Mouse (Mus musculus): Measurements from ENCODE around the gene Cpsf3. TPM values are rescaled to one million over a fixed set of nuclear protein-coding genes. Genes with fewer than 3 reads are reported as not detected.

The Cpsf3 gene
- polyA plus RNA-seq, 1 experiment from 2014 or later: 140 TPM

GRCm38 (mm10) chr12:21268083-21268616 is 17.0 kb upstream of the Cpsf3 start:
- Histone ChIP-seq H3K4me1 (no peaks in the 10 kb centered on the region), H3K9me3 (replicated peaks) (no peaks in the 10 kb centered on the region), H3K27me3 (ENCODE audit: low read depth, poor library complexity, severe bottlenecking) (no peaks in the 10 kb centered on the region), H3K27ac (no peak overlapping the region), H3K36me3 (peaks cover 100% of the 10 kb centered on the region), H3K4me3 (no peak overlapping the region)
- WGBS: 94% methylated on average over 8 of the region's 8 CpGs
- no peak for DNase-seq (ENCODE audit: low spot score)

DNA sequence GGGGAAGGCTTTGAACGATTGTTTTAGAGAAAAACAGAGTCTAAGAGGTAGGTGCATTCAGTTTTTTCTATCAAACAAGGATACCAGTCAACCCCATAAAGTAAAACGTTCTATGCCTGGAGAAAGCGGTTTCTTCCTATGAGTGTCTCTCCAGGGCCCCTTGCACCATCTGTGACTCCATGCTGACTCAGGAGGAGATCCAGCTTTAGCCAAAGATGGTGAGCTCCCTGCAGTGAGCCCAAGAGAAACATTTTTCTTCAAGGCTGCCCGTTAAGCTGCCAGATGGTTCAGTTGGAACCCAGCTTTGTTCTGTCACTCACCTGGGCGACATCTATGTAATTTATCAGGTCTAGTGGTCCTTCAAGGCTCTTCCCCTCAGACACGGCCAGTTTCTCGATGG is 10.7 kb upstream of the Cpsf3 start:
- H3K4me1 ChIP-seq: no peaks in the 10 kb centered on the region
- H3K4me3 ChIP-seq: no peak overlapping the region
- no peaks in the 10 kb centered on the region for H3K27me3 ChIP-seq (ENCODE audit: low read depth, poor library complexity, severe bottlenecking)
- H3K27ac ChIP-seq: no peak overlapping the region
- H3K36me3 ChIP-seq: peaks cover 56% of the 10 kb centered on the region
- DNase-seq (ENCODE audit: low spot score): no peak
- 87% methylated on average over 7 of the region's 7 CpGs for WGBS
- no peaks in the 10 kb centered on the region for H3K9me3 ChIP-seq (replicated peaks)

DNA sequence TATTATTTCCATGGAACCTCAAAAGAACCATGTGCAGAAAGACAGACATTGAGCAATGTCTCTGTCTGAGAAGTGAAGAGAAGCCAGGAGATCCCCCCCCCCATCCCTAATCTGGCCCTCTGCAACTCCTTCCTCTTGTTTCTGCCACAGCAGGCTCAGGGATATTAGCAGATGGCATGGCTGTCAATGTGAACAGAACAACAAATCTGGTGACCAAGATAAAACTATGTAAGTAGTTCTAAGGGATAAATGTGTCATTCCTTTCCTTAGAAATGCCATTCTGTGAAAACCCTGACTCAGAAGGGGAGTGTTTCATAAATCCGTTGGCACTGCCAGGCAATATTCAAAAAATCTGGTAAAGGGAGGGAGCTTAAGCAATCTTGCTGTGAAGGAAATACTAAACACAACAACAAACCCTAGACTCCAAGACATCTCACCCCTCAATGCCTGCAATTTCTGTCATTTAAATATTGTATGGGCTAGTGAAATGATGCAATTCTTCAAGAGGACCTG is 7.8 kb upstream of the Cpsf3 start:
- no peaks in the 10 kb centered on the region for H3K4me1 ChIP-seq
- H3K27ac ChIP-seq: no peak overlapping the region
- no peaks in the 10 kb centered on the region for H3K27me3 ChIP-seq (ENCODE audit: low read depth, poor library complexity, severe bottlenecking)
- DNase-seq (ENCODE audit: low spot score): no peak
- no peak overlapping the region for H3K4me3 ChIP-seq
- WGBS: 79% methylated on average over 1 of the region's 1 CpGs
- no peaks in the 10 kb centered on the region for H3K9me3 ChIP-seq (replicated peaks)
- peaks cover 26% of the 10 kb centered on the region for H3K36me3 ChIP-seq

DNA sequence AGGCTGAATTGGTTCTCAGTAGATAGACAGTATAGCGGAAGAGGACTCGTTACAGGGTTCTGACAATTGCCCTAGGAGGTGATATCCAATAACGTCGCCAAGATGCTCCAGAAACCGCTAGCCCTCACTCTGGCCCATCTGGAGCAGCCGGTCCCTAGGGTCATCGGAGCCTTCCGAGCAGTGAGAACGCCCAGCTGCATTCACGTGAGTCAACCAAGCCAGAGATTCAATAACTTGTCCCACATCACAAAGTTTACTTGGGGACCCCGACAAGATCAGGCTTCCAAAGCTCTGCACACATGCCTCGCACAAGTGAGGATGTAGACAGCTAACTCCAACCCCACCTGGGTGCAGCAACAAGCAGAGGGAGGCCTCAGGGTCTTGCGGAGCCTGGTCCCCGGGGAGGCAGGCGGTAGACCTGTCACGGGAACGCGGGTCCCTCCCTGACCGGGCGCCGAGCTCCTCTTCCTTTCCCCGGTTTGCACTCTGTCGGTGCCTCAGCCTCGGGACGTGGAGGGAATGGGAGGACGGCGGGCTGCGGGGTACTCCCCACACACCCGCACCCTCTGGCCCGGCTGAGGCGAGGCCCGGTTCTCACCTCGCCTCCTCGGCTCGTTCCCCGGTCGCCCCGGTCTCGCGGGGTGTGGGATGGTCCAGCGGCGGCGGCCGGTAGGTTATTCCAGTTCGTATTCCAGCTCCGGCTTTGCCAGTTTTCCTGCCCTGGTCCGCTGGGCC is 484 bp downstream of the Cpsf3 start:
- Histone ChIP-seq H3K36me3 (peaks cover 25% of the 10 kb centered on the region), H3K27me3 (ENCODE audit: low read depth, poor library complexity, severe bottlenecking) (no peaks in the 10 kb centered on the region), H3K9me3 (replicated peaks) (no peaks in the 10 kb centered on the region), H3K4me1 (peaks cover 18% of the 10 kb centered on the region), H3K27ac (peak overlapping the region; percentile 93), H3K4me3 (peak overlapping the region; percentile 86)
- under 1% methylated on average over 39 of the region's 47 CpGs for WGBS
- DNase-seq (ENCODE audit: low spot score): no peak

DNA sequence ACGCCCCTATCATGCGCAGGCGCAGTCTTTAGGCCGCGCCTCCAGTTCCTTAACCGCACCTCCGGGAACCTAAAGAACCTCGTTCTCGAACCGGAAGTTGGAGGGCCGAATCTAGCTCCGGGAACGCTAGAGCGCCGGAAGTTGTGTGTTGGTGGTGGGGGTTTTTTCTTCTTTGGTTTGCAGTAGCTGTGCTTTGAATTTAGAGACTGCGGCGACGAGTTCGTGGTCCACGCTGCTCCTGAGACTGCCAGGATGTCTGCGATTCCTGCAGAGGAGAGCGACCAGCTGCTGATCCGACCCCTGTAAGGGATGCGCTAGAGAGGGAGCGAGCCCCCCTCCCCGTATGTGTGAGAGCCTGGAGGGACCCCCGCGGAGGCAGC is 1.0 kb downstream of the Cpsf3 start, which contains the start of gene Itgb1bp1:
TSS of gene Itgb1bp1 (minus strand) at position 42 of the 380 bp plus-strand sequence.
- Histone ChIP-seq H3K4me3 (peak within 1 kb of the TSS; percentile 86), H3K27ac (peak within 1 kb of the TSS; percentile 93), H3K4me1 (peaks cover 18% of the 10 kb centered on the region), H3K9me3 (replicated peaks) (no peaks in the 10 kb centered on the region), H3K36me3 (peaks cover 31% of the 10 kb centered on the region), H3K27me3 (ENCODE audit: low read depth, poor library complexity, severe bottlenecking) (no peaks in the 10 kb centered on the region)
- DNase-seq (ENCODE audit: low spot score): peak; percentile 98
- under 1% methylated on average over 28 of the region's 28 CpGs for WGBS

DNA sequence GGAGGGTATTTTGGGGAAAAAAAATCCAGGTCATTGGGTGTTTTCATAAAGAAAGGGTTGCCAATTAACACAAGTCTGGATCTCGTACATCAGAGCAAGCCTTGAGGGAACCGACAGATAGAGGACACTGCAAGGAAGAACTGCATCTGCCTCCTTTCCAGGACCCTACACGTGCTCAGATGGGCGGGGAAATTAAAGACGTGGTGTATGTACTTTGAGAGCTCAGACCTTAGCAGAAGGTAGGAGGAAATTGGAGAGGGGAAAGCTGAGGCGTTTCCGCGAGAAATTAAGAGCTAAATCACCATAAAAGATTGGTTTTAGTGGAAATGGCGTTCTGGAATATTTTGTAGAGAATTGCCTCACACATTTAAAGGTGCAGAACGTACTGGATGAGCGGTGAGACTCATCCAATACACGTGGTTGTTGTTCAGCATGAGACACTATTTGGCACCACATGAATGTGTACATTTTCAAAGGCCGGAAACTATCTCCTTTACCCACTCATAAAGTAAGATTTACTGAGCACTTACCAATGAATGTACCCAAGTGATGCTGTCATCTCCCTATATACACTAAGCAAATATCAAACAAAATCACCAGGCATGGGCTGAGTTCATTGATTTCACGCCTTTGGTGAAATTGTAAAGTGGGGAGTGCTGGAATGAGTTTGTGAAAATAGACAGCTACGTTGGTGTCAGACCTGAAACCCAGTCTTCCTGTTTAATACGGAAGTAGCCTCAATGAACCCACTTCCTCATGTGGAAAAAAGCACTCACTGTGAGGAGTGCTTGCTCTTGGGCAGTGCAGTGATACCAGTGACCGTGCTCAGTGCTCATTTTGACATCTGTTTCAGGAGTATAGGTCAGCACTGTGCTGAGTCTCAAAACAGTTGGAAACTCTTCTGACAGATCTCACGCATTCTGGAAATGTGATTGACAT is 1.8 kb downstream of the Cpsf3 start:
- 40% methylated on average over 18 of the region's 18 CpGs for WGBS
- DNase-seq (ENCODE audit: low spot score): peak; percentile 34
- H3K9me3 ChIP-seq (replicated peaks): no peaks in the 10 kb centered on the region
- H3K4me3 ChIP-seq: peak overlapping the region; percentile 86
- no peaks in the 10 kb centered on the region for H3K27me3 ChIP-seq (ENCODE audit: low read depth, poor library complexity, severe bottlenecking)
- H3K4me1 ChIP-seq: peaks cover 18% of the 10 kb centered on the region
- H3K36me3 ChIP-seq: peaks cover 39% of the 10 kb centered on the region
- peak overlapping the region; percentile 93 for H3K27ac ChIP-seq

GRCm38 (mm10) chr12:21288716-21289395 is 3.7 kb downstream of the Cpsf3 start:
- WGBS: 97% methylated on average over 3 of the region's 3 CpGs
- DNase-seq (ENCODE audit: low spot score): no peak
- Histone ChIP-seq H3K27me3 (ENCODE audit: low read depth, poor library complexity, severe bottlenecking) (no peaks in the 10 kb centered on the region), H3K4me3 (no peak overlapping the region), H3K9me3 (replicated peaks) (no peaks in the 10 kb centered on the region), H3K4me1 (peaks cover 18% of the 10 kb centered on the region), H3K36me3 (peaks cover 57% of the 10 kb centered on the region), H3K27ac (no peak overlapping the region)

- Histone ChIP-seq H3K4me1 (peaks cover 18% of the 10 kb centered on the region), H3K36me3 (peaks cover 65% of the 10 kb centered on the region), H3K9me3 (replicated peaks) (no peaks in the 10 kb centered on the region), H3K27me3 (ENCODE audit: low read depth, poor library complexity, severe bottlenecking) (no peaks in the 10 kb centered on the region), H3K4me3 (no peak overlapping the region), H3K27ac (no peak overlapping the region)
- no peak for DNase-seq (ENCODE audit: low spot score)
- 85% methylated on average over 6 of the region's 6 CpGs for WGBS
Measured at GRCm38 (mm10) chr12:21289651-21290050, 4.5 kb downstream of the Cpsf3 start.

DNA sequence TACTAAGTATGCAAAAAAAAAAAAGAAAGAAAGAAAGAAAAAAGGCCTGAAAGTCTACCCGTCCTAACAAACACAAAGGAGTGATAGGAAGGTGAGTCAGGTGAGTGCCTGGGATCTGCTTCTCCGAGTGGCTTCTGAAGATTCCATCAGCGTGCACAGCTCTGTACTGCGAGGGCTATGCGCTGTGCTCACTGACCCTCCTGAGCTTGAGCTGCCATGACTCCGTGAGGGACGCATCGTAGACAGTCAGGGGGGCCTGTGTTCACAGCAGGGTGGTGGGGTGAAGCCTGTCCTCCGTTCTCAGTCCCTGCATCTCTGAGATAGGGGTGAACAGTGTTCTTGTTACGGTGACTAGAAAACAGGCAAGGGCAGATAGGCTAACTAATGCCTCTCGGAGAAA is 13.7 kb downstream of the Cpsf3 start:
- no peaks in the 10 kb centered on the region for H3K4me1 ChIP-seq
- no peak for DNase-seq (ENCODE audit: low spot score)
- 96% methylated on average over 11 of the region's 11 CpGs for WGBS
- H3K27ac ChIP-seq: no peak overlapping the region
- H3K9me3 ChIP-seq (replicated peaks): no peaks in the 10 kb centered on the region
- H3K36me3 ChIP-seq: peaks cover 97% of the 10 kb centered on the region
- H3K4me3 ChIP-seq: no peak overlapping the region
- H3K27me3 ChIP-seq (ENCODE audit: low read depth, poor library complexity, severe bottlenecking): no peaks in the 10 kb centered on the region

DNA sequence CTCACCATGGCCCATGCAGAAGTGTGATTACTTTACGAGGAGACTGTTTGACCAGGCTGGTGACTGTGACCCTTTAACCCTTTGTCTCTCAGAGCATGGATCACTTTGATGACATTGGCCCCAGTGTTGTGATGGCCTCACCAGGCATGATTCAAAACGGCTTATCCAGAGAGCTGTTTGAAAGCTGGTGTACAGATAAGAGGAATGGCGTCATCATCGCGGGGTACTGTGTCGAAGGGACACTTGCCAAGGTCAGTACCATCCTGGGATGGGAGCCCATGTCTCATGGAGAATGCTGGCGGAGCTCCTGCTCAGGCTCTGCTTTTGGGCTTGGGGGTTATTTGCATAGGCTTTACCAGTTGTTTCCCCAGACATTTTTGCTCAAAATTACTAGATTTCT is 16.1 kb downstream of the Cpsf3 start:
- H3K9me3 ChIP-seq (replicated peaks): no peaks in the 10 kb centered on the region
- no peaks in the 10 kb centered on the region for H3K27me3 ChIP-seq (ENCODE audit: low read depth, poor library complexity, severe bottlenecking)
- no peak for DNase-seq (ENCODE audit: low spot score)
- WGBS: 89% methylated on average over 7 of the region's 7 CpGs
- H3K36me3 ChIP-seq: peaks cover 97% of the 10 kb centered on the region
- H3K27ac ChIP-seq: no peak overlapping the region
- H3K4me1 ChIP-seq: no peaks in the 10 kb centered on the region
- H3K4me3 ChIP-seq: no peak overlapping the region

DNA sequence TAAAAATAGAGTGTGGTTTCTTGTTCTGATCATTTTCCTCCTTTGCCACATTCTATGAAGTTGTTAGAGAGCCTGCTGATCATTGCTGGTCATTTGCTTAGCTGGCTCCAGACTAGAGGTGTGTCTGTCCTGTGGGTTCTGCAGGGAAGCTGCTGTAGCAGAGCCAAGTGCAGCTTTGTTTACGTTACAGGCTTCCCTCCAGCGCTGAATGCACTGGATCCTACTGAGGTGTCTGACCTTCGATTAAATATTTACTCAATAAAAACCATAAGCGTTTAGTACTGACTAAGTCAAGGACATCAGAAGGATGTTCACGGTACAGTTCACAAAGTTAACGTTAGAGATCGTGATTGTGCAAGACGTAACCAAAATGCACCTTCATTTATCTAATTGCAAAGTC is 16.7 kb downstream of the Cpsf3 start:
- Histone ChIP-seq H3K4me3 (no peak overlapping the region), H3K27me3 (ENCODE audit: low read depth, poor library complexity, severe bottlenecking) (no peaks in the 10 kb centered on the region), H3K9me3 (replicated peaks) (no peaks in the 10 kb centered on the region), H3K27ac (no peak overlapping the region), H3K4me1 (no peaks in the 10 kb centered on the region), H3K36me3 (peaks cover 97% of the 10 kb centered on the region)
- 92% methylated on average over 8 of the region's 8 CpGs for WGBS
- no peak for DNase-seq (ENCODE audit: low spot score)

DNA sequence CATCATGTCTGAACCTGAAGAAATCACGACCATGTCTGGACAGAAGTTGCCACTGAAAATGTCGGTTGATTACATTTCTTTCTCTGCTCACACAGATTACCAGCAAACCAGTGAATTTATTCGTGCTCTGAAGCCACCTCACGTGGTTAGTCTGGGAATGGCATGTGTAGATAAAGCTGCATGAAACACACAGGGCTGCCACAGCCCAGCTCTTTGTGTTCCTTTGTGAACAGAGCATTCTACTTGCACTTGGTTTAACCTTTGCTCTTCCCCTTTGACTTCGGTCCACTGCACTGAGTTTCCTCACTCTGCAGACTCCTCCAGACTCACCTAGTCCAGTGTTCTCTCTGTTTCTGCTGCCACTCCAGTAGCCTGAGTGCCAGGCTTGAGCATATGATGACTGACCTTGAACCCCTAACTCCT is 17.2 kb downstream of the Cpsf3 start:
- DNase-seq (ENCODE audit: low spot score): no peak
- Histone ChIP-seq H3K27ac (no peak overlapping the region), H3K4me1 (no peaks in the 10 kb centered on the region), H3K36me3 (peaks cover 96% of the 10 kb centered on the region), H3K27me3 (ENCODE audit: low read depth, poor library complexity, severe bottlenecking) (no peaks in the 10 kb centered on the region), H3K4me3 (no peak overlapping the region), H3K9me3 (replicated peaks) (no peaks in the 10 kb centered on the region)
- 89% methylated on average over 5 of the region's 5 CpGs for WGBS

All from limb, embryonic 10.5 days (tissue).